Mouse (Mus musculus): ENCODE data around the gene Nfxl1. TPM values are rescaled to one million over a fixed set of nuclear protein-coding genes. Genes with fewer than 3 reads are reported as not detected.

Nfxl1 gene
- 5.9 and 15.6 TPM in 2 replicates for polyA plus RNA-seq (2012; ENCODE audit: low replicate concordance)

DNA sequence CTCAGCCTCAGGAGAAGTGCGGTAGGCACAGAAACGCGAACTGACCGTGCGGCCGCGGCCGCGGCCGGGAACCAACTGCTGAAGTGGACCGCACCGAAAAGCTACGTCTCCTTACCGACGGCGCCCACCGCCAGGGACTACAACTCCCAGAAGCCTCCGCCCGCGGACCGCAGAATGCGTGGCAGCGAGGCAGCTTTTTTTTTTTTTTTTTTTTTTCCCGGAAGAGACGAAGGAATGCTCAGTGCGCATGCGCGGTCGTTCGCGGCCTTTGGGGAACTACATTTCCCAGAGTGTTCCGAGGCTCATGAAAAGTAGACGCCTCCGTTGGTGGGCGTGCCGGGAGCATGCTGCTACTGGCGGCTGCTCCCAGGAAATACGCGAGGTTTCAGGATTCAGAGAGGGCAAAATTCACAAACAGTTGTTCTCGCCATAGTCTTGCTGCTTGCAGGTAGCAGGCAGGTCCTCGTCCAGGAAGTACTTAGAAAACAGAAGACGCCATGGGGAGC lies at the start of gene Nfxl1:
Nfxl1 (minus strand) TSS at position 141 of the 506 bp plus-strand sequence.

DNA sequence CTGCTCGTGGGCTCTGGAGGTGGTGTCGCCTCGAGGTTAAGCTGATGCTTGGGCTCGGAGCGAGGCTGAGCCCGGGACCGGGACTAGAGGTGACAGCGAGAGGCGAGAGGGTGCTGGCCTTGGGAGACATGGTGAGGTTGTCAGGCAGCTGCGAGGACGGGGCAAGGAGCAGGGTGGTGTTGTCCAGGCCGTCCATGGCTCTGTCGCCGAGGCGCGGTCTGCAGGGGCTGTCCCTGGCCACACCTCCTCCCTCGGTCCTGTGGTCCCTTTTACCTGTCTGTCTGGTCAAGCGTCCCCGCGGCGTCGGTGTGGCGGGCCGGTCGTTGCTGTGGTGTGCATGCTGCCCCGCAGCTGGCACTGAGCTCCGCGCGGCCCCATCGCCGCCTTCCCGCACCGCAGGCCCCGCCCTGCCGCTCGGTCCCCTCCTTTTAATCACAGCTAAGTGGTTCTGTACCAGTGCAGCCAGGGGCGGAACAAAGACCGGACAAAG lies 27.8 kb upstream of the Nfxl1 start, which contains the start of gene Gm5868:
Gm5868 (minus strand) TSS at position 360 of the 490 bp plus-strand sequence.

DNA sequence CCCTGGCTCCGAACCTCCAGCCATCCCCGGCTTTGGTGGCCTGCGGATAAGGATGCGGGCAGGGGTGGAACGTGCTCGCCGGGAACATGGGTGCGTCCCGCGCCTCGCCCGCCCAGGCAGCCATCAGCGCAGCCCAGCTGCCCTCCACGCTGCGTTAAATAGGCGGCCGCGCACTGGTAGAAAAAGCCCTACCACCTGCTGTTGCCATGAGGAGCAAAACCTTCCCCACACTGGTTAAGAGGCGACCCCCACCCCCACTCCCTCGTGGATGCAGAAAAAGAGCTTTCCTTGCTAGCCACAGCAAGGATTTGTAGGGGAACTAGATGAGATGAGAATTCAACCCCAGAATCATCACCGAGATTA lies 21.5 kb upstream of the Nfxl1 start, which contains the start of gene Zar1:
Zar1 (minus strand) TSS at position 285 of the 363 bp plus-strand sequence.

DNA sequence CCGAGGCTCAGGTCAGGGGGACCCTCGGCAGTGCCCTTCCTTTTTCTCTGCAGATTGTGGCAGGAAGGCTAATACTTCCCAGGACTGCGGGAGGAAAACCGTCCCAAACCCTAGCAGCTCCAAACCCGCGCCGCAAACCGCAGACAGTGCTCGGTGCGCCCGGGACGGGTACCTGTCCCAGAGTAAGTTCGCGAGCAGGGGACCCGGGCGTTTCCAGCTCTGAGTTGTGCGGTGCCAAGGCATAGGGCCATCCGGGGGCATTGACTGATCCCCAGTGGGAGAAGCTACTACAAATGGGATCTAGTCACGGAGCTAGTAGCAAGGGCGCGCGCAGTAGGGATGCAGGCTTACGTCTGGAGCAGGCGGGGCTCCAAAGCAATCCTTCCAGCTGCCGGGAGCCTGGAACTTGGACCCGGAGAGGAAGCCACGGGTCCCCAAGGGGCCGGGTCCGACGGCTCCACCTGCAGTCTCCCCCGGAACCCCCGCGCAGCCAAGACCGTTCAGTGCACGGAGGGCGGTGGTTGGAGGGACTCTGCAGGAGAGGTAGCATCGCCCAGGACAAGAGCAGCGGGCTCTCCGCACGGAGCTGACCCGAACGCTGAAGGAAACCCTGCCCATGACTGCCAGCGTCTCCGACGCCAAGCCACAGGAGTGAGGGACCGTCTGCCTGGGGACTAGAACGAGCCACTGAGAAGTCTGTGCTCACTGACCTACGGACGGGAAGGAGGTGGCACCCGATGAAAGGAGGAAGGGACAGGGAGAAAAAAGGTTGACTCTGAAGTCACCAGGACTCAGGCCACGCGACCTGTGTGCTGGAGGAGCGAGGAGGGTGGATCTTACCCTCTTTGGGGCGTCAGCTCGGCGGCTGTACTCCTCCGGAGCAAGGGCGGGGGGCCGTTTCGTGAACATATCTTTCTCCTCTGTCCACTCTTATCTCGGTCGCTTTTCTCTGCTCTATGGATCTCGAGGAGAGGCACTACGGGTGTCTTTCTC lies 55.7 kb downstream of the Nfxl1 start, which contains the start of gene Corin:
Corin (minus strand) TSS at position 943 of the 993 bp plus-strand sequence.

Other genes with a start within 250 kb of the Nfxl1 start
- gene Corin, start 55.2 kb downstream of the Nfxl1 start, polyA plus RNA-seq (2012; ENCODE audit: low replicate concordance) = not detected in 2 replicates
- gene Zar1, start 21.6 kb upstream of the Nfxl1 start, polyA plus RNA-seq (2012; ENCODE audit: low replicate concordance) = not detected in 2 replicates
- gene Gm5868, start 27.9 kb upstream of the Nfxl1 start, polyA plus RNA-seq (2012; ENCODE audit: low replicate concordance) = not detected in 2 replicates
- 0.16 TPM in 1 of 2 replicates, not detected in the other for gene Cnga1, start 84.6 kb upstream of the Nfxl1 start, polyA plus RNA-seq (2012; ENCODE audit: low replicate concordance)
- 1.3 and 2.9 TPM in 2 replicates for gene Nipal1, start 88.1 kb upstream of the Nfxl1 start, polyA plus RNA-seq (2012; ENCODE audit: low replicate concordance)
- gene Txk, start 193.1 kb upstream of the Nfxl1 start, polyA plus RNA-seq (2012; ENCODE audit: low replicate concordance) = 2.1 TPM in 2 replicates

Data from hematopoietic multipotent progenitor cell, adult 10-12 weeks (in vitro differentiated cells).